Mouse (Mus musculus) hindbrain, postnatal 0 days (tissue): ENCODE results near the gene Rab42. TPM values are rescaled to one million over a fixed set of nuclear protein-coding genes. Genes with fewer than 3 reads are reported as not detected.

Source experiments
- ATAC-seq: fragments of 200-750 bp; cut with Nextera tagmentation; 2 replicates; pipeline ENCODE4 v1.8.0; 2017; ENCODE audit warnings: mild to moderate bottlenecking, moderate TSS enrichment, moderate library complexity
- DNase-seq: peaks from one replicate; pipeline ENCODE4 v3.0.0-alpha.2; 2015; ENCODE audit warnings: low spot score
- H3K27ac ChIP-seq: fragments of 300-500 bp; sonication (generic); 2 replicates; pipeline ENCODE4 v1.5.1; 2014; ENCODE audit warnings: mild to moderate bottlenecking
- H3K27me3 ChIP-seq: fragments of 300-500 bp; sonication (generic); 2 replicates; pipeline ENCODE4 v1.6.1; 2014; ENCODE audit warnings: low read length, mixed read lengths; ENCODE audit not compliant: insufficient read depth
- H3K36me3 ChIP-seq: fragments of 300-500 bp; sonication (generic); 2 replicates; pipeline ENCODE4 v1.6.1; 2014; ENCODE audit warnings: low read length, mixed read lengths; ENCODE audit not compliant: insufficient read depth
- H3K4me1 ChIP-seq: fragments of 300-500 bp; sonication (generic); 2 replicates; pipeline ENCODE4 v1.6.1; 2014; ENCODE audit warnings: antibody characterized with exemption, low read length, mixed read lengths; ENCODE audit not compliant: insufficient read depth
- H3K4me2 ChIP-seq: fragments of 300-500 bp; sonication (generic); 2 replicates; pipeline ENCODE4 v1.6.1; 2014; ENCODE audit warnings: low read depth, mild to moderate bottlenecking, low read length, moderate library complexity, mixed read lengths
- H3K4me3 ChIP-seq: fragments of 300-500 bp; sonication (generic); 2 replicates; pipeline ENCODE4 v1.5.1; 2014; ENCODE audit warnings: low read length
- H3K9ac ChIP-seq: fragments of 300-500 bp; sonication (generic); replicated peaks from 2 replicates; pipeline ENCODE4 v1.6.1; 2014; ENCODE audit warnings: mild to moderate bottlenecking, low read length, moderate library complexity, mixed read lengths
- H3K9me3 ChIP-seq: fragments of 300-500 bp; sonication (generic); 2 replicates; pipeline ENCODE4 v1.6.1; 2016; ENCODE audit warnings: low read length, mixed read lengths
- CTCF ChIP-seq: IDR thresholded peaks from 2 replicates; pipeline ENCODE4 v1.5.1; 2016; ENCODE audit warnings: antibody characterized with exemption, control low read depth, low read depth
- WGBS: fragments of 180-500 bp; shearing (Covaris S2); extraction: QIAGEN DNeasy Blood & Tissue Kit; methylation state at CpG from one replicate; pipeline ENCODE4 v1.1.7; 2014; 5-methylcytosine and 5-hydroxymethylcytosine counted together
- polyA plus RNA-seq: library from polyadenylated mRNA; unstranded; fragments of >200 nt; fragmentation: Nextera tagmentation; extraction: Ambion mirVana; gene quantifications from 2 replicates; pipeline ENCODE4 v1.2.1, GENCODE M21; 2015
- total RNA-seq: library from RNA; depleted of rRNA; stranded (reverse); fragments of >200 nt; gene quantifications from 2 replicates; pipeline ENCODE4 v1.2.3, GENCODE M21; 2014; rRNA removed

Rab42 gene
- total and polyA plus RNA-seq, 2 experiments from 2014 or later = 5.1 to 5.4 TPM

- H3K9ac ChIP-seq = no peak overlapping the region
- no peak for DNase-seq
Observed at GRCm38 (mm10) chr4:132254986-132255385, 48.2 kb downstream of the Rab42 start.

DNA sequence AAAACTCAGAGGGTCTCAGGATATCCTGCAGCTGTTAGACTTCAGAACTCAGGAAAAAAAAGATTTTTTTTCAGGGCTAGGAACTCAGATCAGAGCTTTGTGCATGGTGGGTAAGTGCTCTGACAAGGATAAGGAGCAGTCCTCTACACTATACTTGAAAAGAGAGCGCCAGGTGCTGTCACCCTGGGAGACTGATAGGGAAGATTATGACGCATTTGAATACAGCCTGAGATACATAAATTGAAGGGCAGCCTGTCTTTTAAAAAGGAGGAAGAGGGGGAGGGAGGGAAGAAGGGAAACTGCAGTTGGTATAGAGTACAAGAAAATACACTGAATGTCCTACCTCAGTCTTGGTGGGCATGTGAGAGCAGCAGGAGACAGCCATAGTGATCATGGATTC, 49.6 kb downstream of the Rab42 start:
- no peak overlapping the region for H3K9ac ChIP-seq
- H3K27me3 ChIP-seq = no peaks in the 10 kb centered on the region
- H3K4me3 ChIP-seq = no peak overlapping the region
- peaks cover 9% of the 10 kb centered on the region; the same call in 1 of the 2 replicates for H3K36me3 ChIP-seq
- DNase-seq (no peak), ATAC-seq (no peak)
- no peaks in the 10 kb centered on the region for H3K9me3 ChIP-seq
- H3K4me1 ChIP-seq = no peaks in the 10 kb centered on the region
- 66% methylated on average over 2 of the region's 2 CpGs for WGBS
- TF ChIP-seq CTCF = no peak
- no peak overlapping the region for H3K4me2 ChIP-seq
- H3K27ac ChIP-seq = no peak overlapping the region

More at GRCm38 (mm10) chr4:132254986-132255385, 48.2 kb downstream of the Rab42 start:
- Histone ChIP-seq H3K9me3 (no peaks in the 10 kb centered on the region), H3K27ac (no peak overlapping the region), H3K4me2 (no peak overlapping the region), H3K4me1 (peaks cover 5% of the 10 kb centered on the region; the same call in 1 of the 2 replicates), H3K4me3 (no peak overlapping the region), H3K27me3 (no peaks in the 10 kb centered on the region), H3K36me3 (peaks cover 4% of the 10 kb centered on the region; the same call in 1 of the 2 replicates)
- TF ChIP-seq CTCF = no peak
- ATAC-seq = no peak
- WGBS = 73% methylated on average over 3 of the region's 3 CpGs

- Histone ChIP-seq H3K27ac (no peak overlapping the region), H3K9me3 (no peaks in the 10 kb centered on the region), H3K36me3 (peaks cover 9% of the 10 kb centered on the region; the same call in 1 of the 2 replicates), H3K9ac (no peak overlapping the region), H3K27me3 (no peaks in the 10 kb centered on the region), H3K4me3 (no peak overlapping the region), H3K4me2 (no peak overlapping the region), H3K4me1 (no peaks in the 10 kb centered on the region)
- TF ChIP-seq CTCF = no peak
- DNase-seq = no peak
- ATAC-seq = no peak
- 88% methylated on average over 8 of the region's 8 CpGs for WGBS
Observed at GRCm38 (mm10) chr4:132253128-132253527, 50.1 kb downstream of the Rab42 start.

Other genes with a start within 250 kb of the Rab42 start
- gene Gm10300, start 228.7 kb downstream of the Rab42 start, total RNA-seq = not detected in 2 replicates
- not detected in 2 replicates for gene Gm10300, start 228.7 kb downstream of the Rab42 start, polyA plus RNA-seq
- 69.7 and 70.1 TPM in 2 replicates for gene Epb41, start 228.1 kb downstream of the Rab42 start, total RNA-seq
- 33.3 and 33.7 TPM in 2 replicates for gene Epb41, start 228.1 kb downstream of the Rab42 start, polyA plus RNA-seq
- gene Oprd1, start 158.9 kb downstream of the Rab42 start, total RNA-seq = 3.5 and 6.3 TPM in 2 replicates
- 0.66 and 0.86 TPM in 2 replicates for gene Oprd1, start 158.9 kb downstream of the Rab42 start, polyA plus RNA-seq
- 56.4 and 57.1 TPM in 2 replicates for gene Ythdf2, start 91.1 kb downstream of the Rab42 start, total RNA-seq
- gene Ythdf2, start 91.1 kb downstream of the Rab42 start, polyA plus RNA-seq = 86.4 and 87.7 TPM in 2 replicates
- gene Gmeb1, start 41.8 kb downstream of the Rab42 start, total RNA-seq = 19.1 and 20.1 TPM in 2 replicates
- gene Gmeb1, start 41.8 kb downstream of the Rab42 start, polyA plus RNA-seq = 29.9 and 30.2 TPM in 2 replicates
- gene Taf12, start 29.0 kb downstream of the Rab42 start, total RNA-seq = 7.3 and 7.6 TPM in 2 replicates
- 30.0 and 30.5 TPM in 2 replicates for gene Taf12, start 29.0 kb downstream of the Rab42 start, polyA plus RNA-seq
- 53.2 and 79.3 TPM in 2 replicates for gene Trnau1ap, start 26.2 kb upstream of the Rab42 start, total RNA-seq
- 56.6 and 62.6 TPM in 2 replicates for gene Trnau1ap, start 26.2 kb upstream of the Rab42 start, polyA plus RNA-seq
- gene Rcc1, start 50.2 kb upstream of the Rab42 start, total RNA-seq = 20.7 and 24.4 TPM in 2 replicates
- gene Rcc1, start 50.2 kb upstream of the Rab42 start, polyA plus RNA-seq = 28.8 and 29.7 TPM in 2 replicates
- gene Phactr4, start 119.1 kb upstream of the Rab42 start, total RNA-seq = 4.0 and 5.0 TPM in 2 replicates
- 5.2 and 5.4 TPM in 2 replicates for gene Phactr4, start 119.1 kb upstream of the Rab42 start, polyA plus RNA-seq
- gene Med18, start 160.5 kb upstream of the Rab42 start, total RNA-seq = 11.4 and 11.6 TPM in 2 replicates
- 12.1 and 13.8 TPM in 2 replicates for gene Med18, start 160.5 kb upstream of the Rab42 start, polyA plus RNA-seq
- 22.8 and 25.7 TPM in 2 replicates for gene Sesn2, start 207.1 kb upstream of the Rab42 start, total RNA-seq
- gene Sesn2, start 207.1 kb upstream of the Rab42 start, polyA plus RNA-seq = 18.3 and 19.9 TPM in 2 replicates
- gene Atpif1, start 230.3 kb upstream of the Rab42 start, total RNA-seq = 341 and 518 TPM in 2 replicates
- gene Atpif1, start 230.3 kb upstream of the Rab42 start, polyA plus RNA-seq = 1,637 and 1,748 TPM in 2 replicates
- 64.6 and 95.5 TPM in 2 replicates for gene Dnajc8, start 232.2 kb upstream of the Rab42 start, total RNA-seq
- 142 and 162 TPM in 2 replicates for gene Dnajc8, start 232.2 kb upstream of the Rab42 start, polyA plus RNA-seq